Mouse (Mus musculus) midbrain, postnatal 0 days (tissue): ENCODE data around the gene Fyco1. TPM values are rescaled to one million over a fixed set of nuclear protein-coding genes. Genes with fewer than 3 reads are reported as not detected.

ENCODE experiments used
- ATAC-seq: fragments of 200-750 bp; cut with Nextera tagmentation; 2 replicates; pipeline ENCODE4 v1.8.0; 2017; ENCODE audit warnings: moderate number of reproducible peaks, mild to moderate bottlenecking, moderate TSS enrichment, moderate library complexity; ENCODE audit not compliant: low FRiP score
- DNase-seq: peaks from one replicate; pipeline ENCODE4 v3.0.0-alpha.2; 2015; ENCODE audit warnings: low spot score
- H3K27ac ChIP-seq: fragments of 300-500 bp; sonication (generic); 2 replicates; pipeline ENCODE4 v1.5.1; 2014; ENCODE audit warnings: low read depth, mild to moderate bottlenecking, low read length, mixed read lengths
- H3K27me3 ChIP-seq: fragments of 300-500 bp; sonication (generic); 2 replicates; pipeline ENCODE4 v1.6.1; 2014; ENCODE audit warnings: low read length, control low read depth, mixed read lengths; ENCODE audit not compliant: insufficient read depth
- H3K36me3 ChIP-seq: fragments of 300-500 bp; sonication (generic); 2 replicates; pipeline ENCODE4 v1.6.1; 2014; ENCODE audit warnings: low read length, control low read depth, mixed read lengths; ENCODE audit not compliant: insufficient read depth
- H3K4me1 ChIP-seq: fragments of 300-500 bp; sonication (generic); 2 replicates; pipeline ENCODE4 v1.6.1; 2014; ENCODE audit warnings: mild to moderate bottlenecking, control low read depth, antibody characterized with exemption, low read length, mixed read lengths; ENCODE audit not compliant: insufficient read depth
- H3K4me2 ChIP-seq: fragments of 300-500 bp; sonication (generic); 2 replicates; pipeline ENCODE4 v1.6.1; 2014; ENCODE audit warnings: low read depth, mild to moderate bottlenecking, low read length, mixed read lengths; ENCODE audit not compliant: poor library complexity, severe bottlenecking
- H3K4me3 ChIP-seq: fragments of 300-500 bp; sonication (generic); 2 replicates; pipeline ENCODE4 v1.5.1; 2014; ENCODE audit warnings: low read depth, mild to moderate bottlenecking, low read length, moderate library complexity
- H3K9ac ChIP-seq: fragments of 300-500 bp; sonication (generic); replicated peaks from 2 replicates; pipeline ENCODE4 v1.6.1; 2014; ENCODE audit warnings: mild to moderate bottlenecking, low read length, moderate library complexity, mixed read lengths; ENCODE audit not compliant: poor library complexity, severe bottlenecking
- H3K9me3 ChIP-seq: fragments of 300-500 bp; sonication (generic); 2 replicates; pipeline ENCODE4 v1.6.1; 2016; ENCODE audit warnings: low read length, control low read depth
- CTCF ChIP-seq: IDR thresholded peaks from 2 replicates; pipeline ENCODE4 v1.5.1; 2016; ENCODE audit warnings: antibody characterized with exemption, mild to moderate bottlenecking
- WGBS: fragments of 180-500 bp; shearing (Covaris S2); extraction: QIAGEN DNeasy Blood & Tissue Kit; methylation state at CpG from one replicate; pipeline ENCODE4 v1.1.7; 2014; 5-methylcytosine and 5-hydroxymethylcytosine counted together
- polyA plus RNA-seq: library from polyadenylated mRNA; unstranded; fragments of >200 nt; fragmentation: Nextera tagmentation; extraction: Ambion mirVana; gene quantifications from 2 replicates; pipeline ENCODE4 v1.2.1, GENCODE M21; 2015
- total RNA-seq: library from RNA; depleted of rRNA; stranded (reverse); fragments of >200 nt; gene quantifications from 2 replicates; pipeline ENCODE4 v1.2.3, GENCODE M21; 2014

Fyco1 gene
- total and polyA plus RNA-seq, 2 experiments from 2014 or later: 9.0 to 11.9 TPM

GRCm38 (mm10) chr9:123768443-123768842, 83.3 kb downstream of the Fyco1 start:
- Histone ChIP-seq H3K4me3 (no peak overlapping the region), H3K4me1 (no peaks in the 10 kb centered on the region), H3K4me2 (no peak overlapping the region), H3K9me3 (no peaks in the 10 kb centered on the region), H3K27me3 (no peaks in the 10 kb centered on the region), H3K27ac (no peak overlapping the region), H3K9ac (no peak overlapping the region), H3K36me3 (no peaks in the 10 kb centered on the region)
- DNase-seq (no peak), ATAC-seq (no peak)
- 73% methylated on average over 1 of the region's 1 CpGs for WGBS
- TF ChIP-seq CTCF: no peak

- no peak overlapping the region for H3K4me3 ChIP-seq
- ATAC-seq (no peak), DNase-seq (no peak)
- no peaks in the 10 kb centered on the region for H3K36me3 ChIP-seq
- TF ChIP-seq CTCF: no peak
- no peaks in the 10 kb centered on the region for H3K27me3 ChIP-seq
- no peak overlapping the region for H3K9ac ChIP-seq
- no peak overlapping the region for H3K4me2 ChIP-seq
- no peaks in the 10 kb centered on the region for H3K4me1 ChIP-seq
- 86% methylated on average over 3 of the region's 3 CpGs for WGBS
- H3K27ac ChIP-seq: no peak overlapping the region
- H3K9me3 ChIP-seq: no peaks in the 10 kb centered on the region
Measured at GRCm38 (mm10) chr9:123766996-123767395, 84.7 kb downstream of the Fyco1 start.

GRCm38 (mm10) chr9:123763771-123764170, 87.9 kb downstream of the Fyco1 start:
- WGBS: 84% methylated on average over 3 of the region's 3 CpGs
- TF ChIP-seq CTCF: no peak

DNA sequence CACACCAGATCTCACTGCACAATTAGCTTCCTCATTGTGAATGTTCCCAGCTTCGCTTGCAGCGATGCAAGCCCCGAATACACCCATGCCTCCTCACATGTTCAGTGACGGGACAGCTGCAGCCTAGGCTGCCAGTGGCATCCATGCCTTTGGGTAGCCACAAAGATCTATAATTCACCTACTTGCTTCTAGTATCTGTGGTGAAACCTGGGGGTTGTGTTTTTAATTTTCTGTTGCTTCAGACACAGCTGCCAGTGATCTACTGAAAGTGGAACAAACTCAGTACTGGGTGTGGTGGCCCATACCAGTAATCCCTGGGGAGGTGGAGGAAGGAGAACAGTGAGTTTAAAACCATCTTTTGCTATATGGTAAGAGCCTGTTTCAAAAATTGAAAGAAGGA, 88.8 kb downstream of the Fyco1 start:
- no peak for TF ChIP-seq CTCF
- H3K9ac ChIP-seq: no peak overlapping the region
- ATAC-seq: no peak
- no peak overlapping the region for H3K4me3 ChIP-seq
- WGBS: 85% methylated on average over 4 of the region's 4 CpGs
- H3K4me1 ChIP-seq: no peaks in the 10 kb centered on the region
- H3K36me3 ChIP-seq: no peaks in the 10 kb centered on the region
- no peak for DNase-seq
- no peaks in the 10 kb centered on the region for H3K27me3 ChIP-seq
- H3K27ac ChIP-seq: no peak overlapping the region
- H3K9me3 ChIP-seq: no peaks in the 10 kb centered on the region
- H3K4me2 ChIP-seq: no peak overlapping the region

More at GRCm38 (mm10) chr9:123763771-123764170, 87.9 kb downstream of the Fyco1 start:
- Histone ChIP-seq H3K4me1 (no peaks in the 10 kb centered on the region), H3K27me3 (no peaks in the 10 kb centered on the region), H3K36me3 (no peaks in the 10 kb centered on the region), H3K27ac (no peak overlapping the region), H3K9ac (no peak overlapping the region), H3K9me3 (no peaks in the 10 kb centered on the region), H3K4me3 (no peak overlapping the region), H3K4me2 (no peak overlapping the region)
- DNase-seq: no peak
- ATAC-seq: no peak

DNA sequence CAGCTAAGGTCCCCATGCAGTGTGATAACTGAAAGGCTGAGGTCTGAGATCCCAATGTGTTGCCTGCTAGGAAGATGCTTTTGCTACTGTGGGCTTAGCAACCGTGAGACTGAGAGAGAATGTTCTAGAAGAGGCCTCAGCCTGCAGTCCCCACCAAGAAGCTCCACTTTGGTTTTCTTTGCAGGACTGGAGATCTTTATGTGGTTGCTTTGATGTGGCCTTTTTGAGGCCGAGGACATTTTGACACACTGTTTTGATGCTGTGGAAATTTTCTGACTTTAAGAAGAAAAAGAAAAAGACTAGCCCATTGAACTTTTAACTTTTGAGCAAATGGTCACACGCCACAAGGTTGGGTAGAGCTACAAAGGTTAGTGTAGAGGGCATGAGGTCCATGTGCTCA, 90.9 kb downstream of the Fyco1 start:
- ATAC-seq: no peak
- H3K4me3 ChIP-seq: no peak overlapping the region
- H3K4me2 ChIP-seq: no peak overlapping the region
- 91% methylated on average over 3 of the region's 3 CpGs for WGBS
- H3K27ac ChIP-seq: no peak overlapping the region
- H3K9me3 ChIP-seq: no peaks in the 10 kb centered on the region
- no peaks in the 10 kb centered on the region for H3K27me3 ChIP-seq
- H3K36me3 ChIP-seq: no peaks in the 10 kb centered on the region
- no peaks in the 10 kb centered on the region for H3K4me1 ChIP-seq
- DNase-seq: no peak
- H3K9ac ChIP-seq: no peak overlapping the region
- TF ChIP-seq CTCF: no peak

DNA sequence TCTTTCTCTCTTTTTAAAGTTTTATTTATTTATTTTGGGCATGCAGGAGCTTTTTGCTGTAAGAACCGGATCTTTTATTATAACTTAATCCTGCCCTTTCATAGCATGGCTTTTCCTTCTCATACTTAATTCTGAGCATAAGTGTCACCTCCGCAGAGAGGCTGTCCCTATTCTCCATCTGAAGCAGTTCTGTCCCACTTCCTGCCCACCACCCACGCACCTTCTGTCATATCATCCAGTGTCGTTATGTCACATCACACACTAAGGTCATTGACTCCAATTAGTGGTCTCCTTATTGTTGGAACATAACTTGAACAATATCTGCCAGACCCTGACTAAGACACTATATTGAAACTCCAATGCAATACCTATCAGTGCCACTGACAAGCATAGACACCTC, 93.1 kb downstream of the Fyco1 start:
- DNase-seq: no peak
- H3K4me1 ChIP-seq: no peaks in the 10 kb centered on the region
- no peak overlapping the region for H3K27ac ChIP-seq
- no peaks in the 10 kb centered on the region for H3K36me3 ChIP-seq
- no peak overlapping the region for H3K4me2 ChIP-seq
- 86% methylated on average over 4 of the region's 4 CpGs for WGBS
- no peaks in the 10 kb centered on the region for H3K27me3 ChIP-seq
- H3K9ac ChIP-seq: no peak overlapping the region
- no peak for TF ChIP-seq CTCF
- no peak overlapping the region for H3K4me3 ChIP-seq
- H3K9me3 ChIP-seq: no peaks in the 10 kb centered on the region
- ATAC-seq: no peak

DNA sequence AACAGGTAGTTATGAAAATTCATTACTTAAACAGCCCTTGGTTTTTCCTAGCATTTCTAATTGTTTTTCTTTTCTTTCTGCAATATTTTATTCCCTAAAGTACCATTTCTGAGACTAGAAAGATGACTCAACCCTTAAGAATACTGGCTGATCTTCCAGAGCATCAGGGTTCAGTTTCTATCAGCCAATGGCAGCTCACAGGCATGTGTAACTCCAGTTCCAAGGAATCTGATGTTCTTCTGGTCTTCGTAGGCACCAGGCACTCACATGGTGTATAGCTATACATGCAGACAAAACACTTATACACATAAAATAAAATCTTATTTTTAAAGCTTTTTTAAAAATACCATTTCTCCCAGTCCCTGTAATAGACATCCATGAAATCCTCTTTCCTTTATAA, 93.5 kb downstream of the Fyco1 start:
- WGBS: 79% methylated on average over 1 of the region's 1 CpGs
- H3K36me3 ChIP-seq: no peaks in the 10 kb centered on the region
- no peak overlapping the region for H3K4me2 ChIP-seq
- ATAC-seq (no peak), DNase-seq (no peak)
- no peak for TF ChIP-seq CTCF
- H3K9ac ChIP-seq: no peak overlapping the region
- H3K4me3 ChIP-seq: no peak overlapping the region
- no peaks in the 10 kb centered on the region for H3K4me1 ChIP-seq
- H3K27me3 ChIP-seq: no peaks in the 10 kb centered on the region
- H3K27ac ChIP-seq: no peak overlapping the region
- H3K9me3 ChIP-seq: no peaks in the 10 kb centered on the region
